Mouse (Mus musculus) subcutaneous adipose tissue, adult 2 months (tissue): Measurements from ENCODE around the gene Fnip2. TPM values are rescaled to one million over a fixed set of nuclear protein-coding genes. Genes with fewer than 3 reads are reported as not detected.

ENCODE experiments used
- polyA plus RNA-seq: library from polyadenylated mRNA; depleted of rRNA; stranded (reverse); fragments of >200 nt; gene quantifications from 2 replicates; pipeline ENCODE4 v1.2.3, GENCODE M21; 2012; ENCODE audit warnings: low replicate concordance; rRNA removed

Gene Fnip2
- 6.4 and 11.6 TPM in 2 replicates for polyA plus RNA-seq

GRCm38 (mm10) chr3:79567703-79568362 lies at the start of gene Fnip2:
Gene Fnip2, minus strand, starts transcription at chr3:79567796.

GRCm38 (mm10) chr3:79590863-79591792 lies 23.5 kb upstream of the Fnip2 start, which contains the start of gene Ppid:
Gene Ppid, plus strand, starts transcription at chr3:79591342.

Other genes with a start within 250 kb of the Fnip2 start
- not detected in 2 replicates for gene Gm17359, start 231.1 kb downstream of the Fnip2 start, polyA plus RNA-seq
- gene Ppid, start 23.5 kb upstream of the Fnip2 start, polyA plus RNA-seq = 10.6 and 20.1 TPM in 2 replicates
- gene 4930579G24Rik, start 61.3 kb upstream of the Fnip2 start, polyA plus RNA-seq = 2.0 and 6.8 TPM in 2 replicates
- 60.2 and 68.5 TPM in 2 replicates for gene Etfdh, start 61.7 kb upstream of the Fnip2 start, polyA plus RNA-seq
- 0.56 and 80.7 TPM in 2 replicates for gene Rxfp1, start 170.1 kb upstream of the Fnip2 start, polyA plus RNA-seq